Mouse (Mus musculus) embryo, embryonic 11 days (tissue): Measurements from ENCODE around the gene Ube2k.

ENCODE experiments used
- DNase-seq: peaks from one replicate; pipeline ENCODE4 v3.0.0-alpha.2; 2015

The Ube2k gene

GRCm38 (mm10) chr5:65538829-65539228 lies 1.8 kb downstream of the Ube2k start:
- DNase-seq = no peak

GRCm38 (mm10) chr5:65539786-65540185 lies 2.8 kb downstream of the Ube2k start:
- DNase-seq = no peak

DNA sequence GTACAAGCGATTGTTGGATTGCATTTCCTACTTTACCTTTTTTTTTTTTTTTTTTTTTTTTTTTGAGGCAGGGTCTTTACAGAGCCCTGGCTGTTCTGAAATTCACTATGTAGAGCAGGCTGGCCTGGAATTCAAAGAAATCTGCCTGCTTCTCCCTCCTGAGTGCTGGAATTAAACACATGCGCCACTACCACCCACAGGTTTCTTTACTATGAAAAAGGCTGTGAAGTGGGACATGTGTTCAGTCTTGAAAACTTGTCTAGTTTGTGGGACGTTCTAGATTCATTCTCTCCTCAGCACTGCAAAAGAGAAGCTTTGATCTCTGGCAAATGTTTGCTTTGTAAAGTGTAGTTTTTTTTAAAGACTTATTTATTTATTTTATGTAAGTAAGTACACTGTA lies 4.9 kb downstream of the Ube2k start:
- no peak for DNase-seq

DNA sequence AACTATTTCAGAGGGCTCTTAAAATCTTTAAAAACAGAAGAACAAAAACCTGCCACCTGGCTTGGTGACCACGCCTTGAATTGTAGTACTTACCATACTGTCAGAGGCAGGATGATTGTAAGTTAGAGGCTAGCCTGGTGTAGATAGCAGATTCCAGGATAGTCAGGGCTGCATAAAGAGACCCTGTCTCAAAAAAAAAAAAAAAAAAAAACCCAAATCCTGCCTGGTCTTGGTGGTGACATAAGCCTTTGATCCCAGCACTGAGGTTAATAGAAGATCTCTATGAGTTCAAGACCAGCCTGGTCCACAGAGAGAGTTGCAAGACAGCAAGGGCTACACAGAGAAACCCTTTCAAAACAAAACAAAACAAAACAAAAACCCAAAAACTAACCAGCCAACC lies 6.5 kb downstream of the Ube2k start:
- DNase-seq = no peak

DNA sequence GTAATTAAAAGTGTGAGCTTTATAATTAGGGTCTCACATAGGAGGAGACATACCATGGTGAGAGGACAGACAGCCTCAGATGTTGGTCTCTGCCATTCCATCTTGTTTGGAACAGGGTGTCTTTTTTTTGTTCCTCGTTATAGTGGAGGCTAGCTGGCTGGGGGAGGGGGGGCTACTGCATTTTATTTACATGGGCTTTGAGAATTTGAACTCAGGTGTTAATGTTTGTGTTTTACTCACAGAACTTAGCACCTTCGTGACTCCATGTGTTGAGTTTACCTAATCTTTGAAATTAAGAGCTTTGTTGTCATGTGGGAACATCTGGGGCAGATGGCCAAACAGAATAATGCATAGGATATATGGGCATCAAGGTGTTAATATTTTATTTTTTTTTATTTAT lies 7.6 kb downstream of the Ube2k start:
- no peak for DNase-seq

GRCm38 (mm10) chr5:65549677-65550076 lies 12.6 kb downstream of the Ube2k start:
- DNase-seq = no peak

DNA sequence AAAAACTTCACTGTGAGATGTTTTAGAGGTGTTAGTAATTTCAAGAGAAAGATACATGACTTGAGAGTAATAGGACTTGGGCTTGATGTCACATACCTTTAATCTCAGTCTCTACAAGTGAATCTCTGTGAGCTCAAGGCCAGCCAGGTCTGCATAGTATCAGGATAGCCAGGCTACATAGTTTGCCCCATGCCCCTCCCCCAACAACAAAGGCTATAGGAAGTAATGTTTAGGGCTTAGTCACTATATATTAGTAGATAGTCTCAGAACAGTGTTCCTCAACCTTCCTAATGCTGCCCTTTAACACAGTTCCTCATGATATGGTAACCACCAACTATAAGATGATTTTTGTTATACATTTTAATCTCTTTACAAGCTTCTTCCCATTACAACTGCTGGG lies 20.1 kb downstream of the Ube2k start:
- DNase-seq = no peak

GRCm38 (mm10) chr5:65561125-65561893 lies 24.3 kb downstream of the Ube2k start:
- peak; percentile 24 for DNase-seq

- DNase-seq = no peak
These were observed 28.5 kb downstream of the Ube2k start for GRCm38 (mm10) chr5:65565486-65565885.

GRCm38 (mm10) chr5:65574876-65575275 lies 37.8 kb downstream of the Ube2k start:
- no peak for DNase-seq

- no peak for DNase-seq
These were observed 38.9 kb downstream of the Ube2k start for GRCm38 (mm10) chr5:65575896-65576295.

GRCm38 (mm10) chr5:65578545-65578944 lies 41.5 kb downstream of the Ube2k start:
- no peak for DNase-seq

- DNase-seq = no peak
These were observed 49.3 kb downstream of the Ube2k start for GRCm38 (mm10) chr5:65586291-65586690.

- no peak for DNase-seq
These were observed 53.2 kb downstream of the Ube2k start for GRCm38 (mm10) chr5:65590199-65590598.

- no peak for DNase-seq
These were observed 55.4 kb downstream of the Ube2k start for GRCm38 (mm10) chr5:65592421-65592820.

DNA sequence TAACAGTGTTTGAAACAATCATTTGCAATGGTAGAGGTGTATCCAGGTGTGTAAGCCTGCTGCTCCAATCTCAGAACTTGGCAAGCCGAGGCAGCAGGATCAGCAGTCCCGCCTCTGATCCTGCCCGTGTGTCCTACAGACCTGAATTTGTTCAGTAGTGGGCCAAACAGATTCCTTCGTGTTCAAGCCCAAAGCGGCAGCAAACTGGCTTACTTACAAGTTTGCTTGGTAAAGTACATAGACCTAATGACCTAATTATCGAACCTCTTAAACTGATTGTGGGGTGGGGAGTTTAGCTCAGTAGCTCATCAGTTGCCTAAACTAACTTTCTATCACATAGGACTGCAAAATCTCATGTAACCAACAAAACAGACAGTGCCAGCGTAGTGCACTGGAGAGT lies 62.6 kb downstream of the Ube2k start:
- no peak for DNase-seq

DNA sequence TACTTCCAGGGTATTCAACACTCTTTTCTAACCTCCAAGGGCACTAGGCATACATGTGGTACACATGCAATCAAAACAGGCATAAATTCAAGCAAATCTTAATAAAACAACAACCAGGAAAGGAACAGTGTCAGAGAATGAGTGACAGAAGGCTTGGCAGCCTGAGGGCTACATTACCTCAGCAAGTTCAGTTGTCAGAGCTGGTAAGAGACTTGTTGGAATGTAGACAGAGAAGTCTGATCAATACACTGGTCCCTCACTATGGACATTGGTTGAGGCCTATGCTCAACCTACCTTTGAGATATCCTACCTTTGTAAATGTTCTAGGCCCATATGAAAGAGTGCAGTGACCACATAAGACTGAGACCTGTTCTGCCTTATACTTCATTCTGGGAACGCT lies 69.8 kb downstream of the Ube2k start:
- no peak for DNase-seq

- no peak for DNase-seq
These were observed 72.7 kb downstream of the Ube2k start for GRCm38 (mm10) chr5:65609769-65610168.

GRCm38 (mm10) chr5:65610541-65610940 lies 73.5 kb downstream of the Ube2k start:
- no peak for DNase-seq

- no peak for DNase-seq
These were observed 76.3 kb downstream of the Ube2k start for GRCm38 (mm10) chr5:65613152-65613924.

DNA sequence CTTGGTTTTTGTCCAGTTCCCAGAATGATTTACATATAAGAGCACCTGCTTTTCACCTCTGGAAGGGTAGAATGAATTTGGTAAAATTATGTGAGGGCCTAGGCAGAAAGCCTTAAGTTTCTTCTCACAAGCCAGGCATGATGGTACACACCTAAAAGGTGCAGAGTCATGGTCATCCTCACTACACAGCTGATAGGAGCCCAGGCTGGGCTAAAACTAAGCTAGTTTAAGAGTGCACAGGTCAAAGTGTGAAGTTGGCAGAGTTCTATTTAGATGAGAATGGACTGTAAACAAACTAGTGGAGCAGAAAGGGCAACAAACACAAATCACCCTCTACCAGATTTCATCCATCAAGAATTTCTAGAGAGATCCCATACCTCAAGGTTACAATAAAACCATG lies 87.3 kb downstream of the Ube2k start:
- DNase-seq = no peak

GRCm38 (mm10) chr5:65638896-65639295 lies 101.9 kb downstream of the Ube2k start:
- DNase-seq = no peak
